Mouse (Mus musculus) CH12.LX (cell line): ENCODE data around the gene Vill. TPM values are rescaled to one million over a fixed set of nuclear protein-coding genes. Genes with fewer than 3 reads are reported as not detected.

Experiments used
- DNase-seq: peaks from one replicate; pipeline ENCODE4 v3.0.0-alpha.2; 2013; ENCODE audit errors: extremely low read depth
- H3K27ac ChIP-seq: 2 replicates; pipeline ENCODE4 v1.5.1; 2012; ENCODE audit warnings: low read depth, mild to moderate bottlenecking, control low read depth, moderate library complexity; ENCODE audit not compliant: insufficient read depth
- H3K27me3 ChIP-seq: replicated peaks from 2 replicates; pipeline ENCODE3; 2012; ENCODE audit warnings: inconsistent platforms
- H3K36me3 ChIP-seq, 2 experiments: replicated peaks in 1 of 2; 2 replicates each; pipeline versions ENCODE3 to v1.6.1; 2012; ENCODE audit warnings: inconsistent platforms in 1 of 2, low read length in 1 of 2, mild to moderate bottlenecking in 1 of 2, mixed read lengths in 1 of 2, moderate library complexity in 1 of 2; ENCODE audit not compliant: control insufficient read depth in 1 of 2, insufficient read depth in 1 of 2
- H3K4me1 ChIP-seq, 2 experiments: 2 replicates each; pipeline ENCODE4 v1.6.1; 2012; ENCODE audit warnings: inconsistent platforms in 1 of 2, moderate library complexity in 1 of 2; ENCODE audit not compliant: insufficient read depth in 2 of 2, control insufficient read depth in 1 of 2
- H3K4me2 ChIP-seq: 2 replicates; pipeline ENCODE4 v1.6.1; 2012; ENCODE audit warnings: low read depth, mild to moderate bottlenecking, control low read depth; ENCODE audit not compliant: poor library complexity, insufficient read depth, severe bottlenecking
- H3K4me3 ChIP-seq, 3 experiments: fragments of 150-350 bp in 1 of 3; sonication (generic) in 1 of 3; replicated peaks in 1 of 3; 2 replicates each; pipeline versions ENCODE3 to v1.5.1; 2011 to 2012; ENCODE audit warnings: low read depth in 2 of 3, low read length in 2 of 3, mild to moderate bottlenecking in 2 of 3, moderate library complexity in 2 of 3, control low read depth in 1 of 3, improper control_type of control experiment in 1 of 3, inconsistent platforms in 1 of 3, mixed read lengths in 1 of 3; ENCODE audit not compliant: poor library complexity in 1 of 3
- H3K79me2 ChIP-seq: replicated peaks from 2 replicates; pipeline ENCODE4 v1.6.1; 2012; ENCODE audit warnings: mild to moderate bottlenecking, moderate library complexity; ENCODE audit not compliant: control insufficient read depth, poor library complexity, insufficient read depth, severe bottlenecking; ENCODE audit errors: extremely low read depth
- H3K9ac ChIP-seq: 2 replicates; pipeline ENCODE4 v1.6.1; 2012; ENCODE audit warnings: low read depth, mild to moderate bottlenecking, control low read depth, moderate library complexity; ENCODE audit not compliant: insufficient read depth
- H3K9me3 ChIP-seq: replicated peaks from 2 replicates; pipeline ENCODE3; 2012; ENCODE audit warnings: low read length, inconsistent platforms, mixed read lengths
- BHLHE40 ChIP-seq: IDR thresholded peaks from 2 replicates; pipeline ENCODE4 v1.6.1; 2011; ENCODE audit warnings: mild to moderate bottlenecking, low read depth, low read length, improper control_type of control experiment
- CTCF ChIP-seq, 2 experiments: IDR thresholded peaks in 1 of 2; conservative IDR thresholded peaks in 1 of 2; 2 replicates each; pipeline ENCODE4 v1.5.1; 2011 to 2012; ENCODE audit warnings: low read depth in 2 of 2, low read length in 2 of 2, improper control_type of control experiment in 1 of 2, inconsistent platforms in 1 of 2, mild to moderate bottlenecking in 1 of 2, moderate library complexity in 1 of 2
- E2F4 ChIP-seq: IDR thresholded peaks from 2 replicates; pipeline ENCODE4 v1.6.1; 2011; ENCODE audit warnings: low read depth, low read length, improper control_type of control experiment; ENCODE audit not compliant: insufficient replicate concordance
- ELF1 ChIP-seq: IDR thresholded peaks from 2 replicates; pipeline ENCODE4 v1.6.1; 2014; ENCODE audit warnings: low read depth, mild to moderate bottlenecking, inconsistent platforms, low read length, improper control_type of control experiment
- HCFC1 ChIP-seq: IDR thresholded peaks from 2 replicates; pipeline ENCODE4 v1.6.1; 2012; ENCODE audit warnings: low read depth, mild to moderate bottlenecking, inconsistent platforms, low read length, improper control_type of control experiment
- JUN ChIP-seq: IDR thresholded peaks from 2 replicates; pipeline ENCODE4 v1.6.1; 2011; ENCODE audit warnings: low read depth, mild to moderate bottlenecking, low read length, improper control_type of control experiment, moderate library complexity; ENCODE audit not compliant: insufficient read depth
- JUND ChIP-seq: conservative IDR thresholded peaks from 2 replicates; pipeline ENCODE4 v1.6.1; 2011; ENCODE audit warnings: low read depth, low read length, improper control_type of control experiment
- MAFK ChIP-seq: IDR thresholded peaks from 2 replicates; pipeline ENCODE4 v1.6.1; 2011; ENCODE audit warnings: low read length, improper control_type of control experiment; ENCODE audit not compliant: insufficient replicate concordance
- MAX ChIP-seq: IDR thresholded peaks from 2 replicates; pipeline ENCODE4 v1.6.1; 2011; ENCODE audit warnings: low read length, improper control_type of control experiment
- MAZ ChIP-seq: IDR thresholded peaks from 2 replicates; pipeline ENCODE4 v1.6.1; 2012; ENCODE audit warnings: low read depth, mild to moderate bottlenecking, inconsistent platforms, low read length, improper control_type of control experiment, moderate library complexity
- NELFE ChIP-seq: IDR thresholded peaks from 2 replicates; pipeline ENCODE4 v1.6.1; 2011; ENCODE audit warnings: low read depth, low read length, improper control_type of control experiment
- POLR2A ChIP-seq: IDR thresholded peaks from 2 replicates; pipeline ENCODE4 v1.6.1; 2011; ENCODE audit warnings: low read depth, mild to moderate bottlenecking, improper control_type of control experiment, low read length
- POLR2AphosphoS2 ChIP-seq: IDR thresholded peaks from 2 replicates; pipeline ENCODE4 v1.6.1; 2011; ENCODE audit warnings: low read depth, low read length, improper control_type of control experiment
- SMC3 ChIP-seq: IDR thresholded peaks from 2 replicates; pipeline ENCODE4 v1.6.1; 2011; ENCODE audit warnings: low read depth, low read length, improper control_type of control experiment
- USF2 ChIP-seq: conservative IDR thresholded peaks from 2 replicates; pipeline ENCODE4 v1.6.1; 2011; ENCODE audit warnings: low read depth, low read length, improper control_type of control experiment
- ZMIZ1 ChIP-seq: IDR thresholded peaks from 2 replicates; pipeline ENCODE4 v1.6.1; 2012; ENCODE audit warnings: low read depth, mild to moderate bottlenecking, inconsistent platforms, low read length, improper control_type of control experiment
- ZNF384 ChIP-seq: IDR thresholded peaks from 2 replicates; pipeline ENCODE4 v1.6.1; 2012; ENCODE audit warnings: low read depth, low read length, improper control_type of control experiment, inconsistent platforms
- dilution Hi-C: fragments of 300-500 bp; cut with MboI; formaldehyde crosslinking; loops from 2 replicates; pipeline ENCODE4 v1.14.3; 2020; ENCODE audit warnings: low sequenced_read_pairs; ENCODE audit not compliant: extremely low pct_unique_long_range_greater_than_20kb, extremely low pct_ligation_motif_present
- in situ Hi-C: fragments of 300-500 bp; cut with MboI; formaldehyde crosslinking; loops from 3 replicates; pipeline ENCODE4 v1.14.3; 2019; ENCODE audit warnings: low sequenced_read_pairs, low pct_ligation_motif_present, low pct_unique_long_range_greater_than_20kb, mixed read lengths
- polyA plus RNA-seq: library from polyadenylated mRNA; unstranded; fragments of >175 nt; gene quantifications from 2 replicates; pipeline ENCODE4 v1.2.1, GENCODE M21; 2012; ENCODE audit warnings: low read depth; ENCODE audit not compliant: insufficient read length
- total RNA-seq, 2 experiments: library from RNA; depleted of rRNA; stranded (reverse); fragments of 300-350 nt in 1 of 2; fragments of >200 nt in 1 of 2; gene quantifications; 2 replicates each; pipeline ENCODE4 v1.2.3; 2012 to 2014

Vill gene
- total and polyA plus RNA-seq, 3 experiments, result 46.3 to 85.2 (median 57.3) TPM

- peaks cover 82% of the 10 kb centered on the region for H3K27me3 ChIP-seq
- no peak overlapping the region for H3K4me3 ChIP-seq
- H3K9me3 ChIP-seq, result no peaks in the 10 kb centered on the region
- no peak for DNase-seq
- no peaks in the 10 kb centered on the region for H3K79me2 ChIP-seq
- dilution Hi-C loops, result no loop called here
- no peaks in the 10 kb centered on the region for H3K4me1 ChIP-seq
- H3K36me3 ChIP-seq, result no peaks in the 10 kb centered on the region
- no peak overlapping the region for H3K9ac ChIP-seq
- H3K27ac ChIP-seq, result no peak overlapping the region
- H3K4me2 ChIP-seq, result no peak overlapping the region
- in situ Hi-C loops, result no loop called here
- TF ChIP-seq MAX, result no peak
Observed at GRCm38 (mm10) chr9:119031038-119031437, 21.5 kb upstream of the Vill start.

DNA sequence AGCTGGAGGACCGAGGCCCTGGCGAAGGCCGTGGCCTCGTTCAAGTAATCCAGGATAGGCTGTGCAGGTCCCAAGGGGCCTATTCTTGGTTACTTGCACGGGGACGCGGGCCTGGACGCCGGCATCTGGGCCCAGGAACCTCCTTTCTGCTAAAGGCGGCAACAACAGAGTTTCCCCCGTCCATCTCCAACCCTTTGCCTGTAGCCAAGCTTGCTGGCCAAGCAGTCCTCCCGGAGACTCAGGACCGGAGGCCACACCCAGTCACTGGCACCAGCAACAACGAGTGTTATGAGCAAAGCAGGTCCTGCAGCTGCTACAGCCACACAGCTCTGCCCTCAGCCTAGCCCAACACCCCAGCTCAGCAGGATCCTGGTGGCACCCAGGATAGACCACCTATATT is 20.8 kb upstream of the Vill start:
- H3K27ac ChIP-seq, result no peak overlapping the region
- peaks cover 86% of the 10 kb centered on the region for H3K27me3 ChIP-seq
- TF ChIP-seq SMC3, result no peak
- no peak for TF ChIP-seq HCFC1
- TF ChIP-seq NELFE, result no peak
- TF ChIP-seq JUND, result no peak
- no peak for TF ChIP-seq MAFK
- TF ChIP-seq USF2, result no peak
- TF ChIP-seq E2F4, result no peak
- TF ChIP-seq ELF1, result no peak
- TF ChIP-seq BHLHE40, result no peak
- no peak for TF ChIP-seq MAX
- no peak for TF ChIP-seq CTCF (conservative IDR thresholded peaks at IDR 0.05 in 1 of 2, IDR thresholded peaks at IDR 0.05 in 1 of 2; ENCODE audit: low read depth in 2 of 2, low read length in 2 of 2)
- no peak for TF ChIP-seq POLR2AphosphoS2
- no peak for TF ChIP-seq ZMIZ1
- no peak for TF ChIP-seq POLR2A
- no peak for TF ChIP-seq ZNF384
- TF ChIP-seq JUN, result no peak
- TF ChIP-seq MAZ, result no peak
- dilution Hi-C loops, result no loop called here
- no peaks in the 10 kb centered on the region for H3K36me3 ChIP-seq
- H3K4me2 ChIP-seq, result no peak overlapping the region
- H3K9me3 ChIP-seq, result no peaks in the 10 kb centered on the region
- in situ Hi-C loops, result no loop called here
- H3K79me2 ChIP-seq, result no peaks in the 10 kb centered on the region
- H3K4me3 ChIP-seq, result no peak overlapping the region
- no peak overlapping the region for H3K9ac ChIP-seq
- no peaks in the 10 kb centered on the region for H3K4me1 ChIP-seq
- no peak for DNase-seq
